Mouse (Mus musculus) inflammation-experienced regulatory T-cells, adult 6 months (primary cell): ENCODE measurements around the gene Rora. TPM values are rescaled to one million over a fixed set of nuclear protein-coding genes. Genes with fewer than 3 reads are reported as not detected.

Experiments used
- ATAC-seq: one replicate; pipeline ENCODE4 v1.8.0; 2017
- polyA plus RNA-seq, 3 experiments: library from polyadenylated mRNA; unstranded; fragments of 100-300 nt; shearing (Covaris generic); gene quantifications; one replicate each; pipeline ENCODE4 v1.2.1; 2017

The Rora gene
- polyA plus RNA-seq, 3 experiments from 2014 or later, result 38.3 to 98.2 (median 52.9) TPM

GRCm38 (mm10) chr9:68892859-68893258 is 239.3 kb downstream of the Rora start:
- ATAC-seq, result no peak

- no peak for ATAC-seq
Observed at GRCm38 (mm10) chr9:68898286-68898685, 244.7 kb downstream of the Rora start.

DNA sequence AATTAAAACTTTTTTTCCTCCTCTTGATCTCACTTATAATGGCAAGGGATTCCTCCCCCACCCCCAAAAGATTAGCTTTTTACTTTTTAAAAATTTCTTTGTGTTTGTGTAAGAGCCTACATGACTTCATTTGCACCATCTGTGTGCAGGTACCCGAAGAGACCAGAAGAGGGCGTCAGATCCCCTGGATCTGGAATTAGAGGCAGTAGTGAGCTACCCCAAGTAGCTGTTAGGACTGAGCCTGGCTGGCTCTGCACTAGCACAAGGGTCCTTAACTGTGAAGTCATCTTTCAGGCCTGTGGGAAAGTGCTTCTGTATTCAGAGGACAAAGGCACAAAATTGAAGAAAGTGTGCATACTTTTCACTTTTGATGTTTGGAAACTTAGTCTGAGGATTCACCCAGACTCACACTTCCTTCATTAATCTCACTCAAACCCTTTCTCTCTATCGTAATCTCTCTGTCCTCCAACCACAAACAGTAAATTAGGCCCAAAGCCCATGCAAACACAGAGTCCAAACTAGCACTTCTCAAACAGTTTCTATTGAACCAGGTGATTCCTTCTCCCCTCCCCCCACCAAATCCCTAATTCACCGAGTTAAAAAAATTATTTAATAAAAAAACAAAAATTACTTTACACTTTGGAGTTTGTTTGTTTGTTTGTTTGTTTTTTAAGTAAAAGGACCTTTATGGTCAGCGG is 246.1 kb downstream of the Rora start:
- ATAC-seq, result no peak

DNA sequence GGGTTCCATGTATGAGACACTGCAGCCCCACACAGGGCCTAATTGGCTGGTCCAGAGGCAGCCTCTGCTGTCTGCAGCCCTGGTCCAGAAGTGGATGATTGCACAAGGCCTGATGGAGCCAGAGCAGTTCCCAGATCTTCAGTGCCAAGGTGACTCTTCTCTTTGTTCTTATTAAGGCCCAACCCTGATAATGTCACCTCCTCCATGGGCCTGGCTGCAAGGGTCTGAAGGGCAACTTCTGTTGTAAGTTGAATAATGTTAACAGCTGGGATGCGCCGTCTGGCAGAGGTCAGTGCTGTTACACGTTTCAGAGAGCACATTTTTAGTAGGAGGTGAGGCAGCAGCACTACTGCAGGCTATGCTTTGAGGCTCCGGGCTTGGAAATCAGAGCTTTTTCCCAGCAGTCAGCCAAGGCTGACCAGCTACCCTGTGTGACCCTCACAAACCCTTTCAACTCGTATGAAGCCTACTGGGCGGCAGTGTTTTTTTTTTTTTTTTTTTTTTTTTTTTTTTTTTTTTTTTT is 252.8 kb downstream of the Rora start:
- no peak for ATAC-seq

GRCm38 (mm10) chr9:68912483-68913151 is 259.0 kb downstream of the Rora start:
- ATAC-seq, result no peak

DNA sequence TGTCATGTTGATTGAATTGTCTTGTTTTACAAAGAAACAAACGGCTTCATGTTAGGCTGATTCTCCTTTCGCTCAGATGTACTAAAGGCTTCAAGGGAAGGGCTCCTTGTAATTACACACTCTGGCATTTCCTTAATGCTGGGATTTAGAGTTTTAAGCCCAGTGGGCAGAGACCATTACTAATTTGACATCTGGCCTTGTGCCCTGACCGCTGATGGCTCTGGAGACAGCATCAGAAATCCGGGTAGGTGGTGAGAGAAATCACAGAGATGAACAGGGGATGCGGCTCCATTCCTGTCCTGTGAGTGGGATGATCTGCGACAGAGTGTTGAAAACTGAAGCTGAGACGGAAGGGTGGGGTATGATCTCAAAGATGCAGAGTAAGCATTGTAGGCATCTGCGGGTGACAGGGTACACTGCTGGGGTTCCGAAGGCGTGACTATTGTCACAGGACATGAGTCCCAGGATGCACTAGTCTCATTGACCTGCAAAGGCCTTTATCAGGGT is 259.7 kb downstream of the Rora start:
- no peak for ATAC-seq

DNA sequence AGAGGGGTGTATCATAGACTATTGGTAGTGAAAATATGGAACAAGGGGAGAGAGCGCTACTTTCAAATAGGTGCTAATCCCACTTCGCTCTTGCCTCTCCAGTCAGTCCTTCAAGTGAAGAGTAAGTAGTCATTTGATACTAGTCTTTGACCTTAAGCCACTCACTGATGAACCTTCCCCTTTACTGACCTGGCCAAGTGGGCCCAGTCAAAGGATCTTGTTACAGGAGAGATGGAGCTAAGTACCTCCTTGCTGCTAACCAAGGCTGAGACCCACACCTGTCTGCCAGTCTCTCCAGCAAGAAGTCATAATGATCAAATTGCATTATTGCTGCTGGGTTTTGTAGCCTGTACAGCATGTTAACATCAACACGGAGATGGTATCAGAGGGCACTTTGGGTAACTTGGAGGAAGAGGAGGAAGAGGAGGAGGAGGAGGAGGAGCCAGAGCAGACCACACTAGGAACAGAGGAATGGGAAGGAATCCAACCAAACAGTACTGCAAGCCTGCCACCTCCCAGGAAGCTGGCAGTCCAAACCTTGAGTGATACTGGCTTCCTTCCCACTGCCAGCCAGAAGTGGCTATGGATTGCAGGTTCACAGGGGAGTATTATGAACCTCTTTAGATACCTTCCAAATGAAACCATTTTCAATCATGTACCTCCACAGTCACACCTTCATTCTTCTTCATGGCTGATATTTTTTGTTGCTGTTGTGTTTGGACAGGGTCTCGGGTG is 261.1 kb downstream of the Rora start:
- ATAC-seq, result no peak

GRCm38 (mm10) chr9:68916741-68917140 is 263.2 kb downstream of the Rora start:
- ATAC-seq, result no peak

DNA sequence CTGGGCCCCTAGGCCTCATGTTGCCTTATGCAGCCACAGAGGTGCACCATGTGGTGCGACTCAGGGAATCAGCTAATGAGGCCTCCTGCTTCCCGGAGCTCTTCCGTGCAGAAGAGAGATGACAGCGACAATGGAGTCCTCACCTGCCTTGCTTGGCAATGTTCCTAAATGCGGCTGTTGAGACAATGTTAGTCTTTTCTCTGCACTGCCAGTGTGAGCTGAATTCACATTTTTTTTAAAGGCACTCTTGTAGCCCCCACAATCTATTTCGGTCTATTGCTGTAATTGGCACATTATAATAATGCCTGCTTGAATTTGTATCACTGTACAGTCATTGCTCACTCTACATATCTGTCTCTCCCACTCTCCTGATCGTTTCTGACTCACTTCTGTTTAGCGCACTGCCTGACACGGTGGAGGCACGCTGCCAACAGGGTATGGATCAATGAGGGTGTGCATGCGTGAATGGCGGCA is 269.6 kb downstream of the Rora start:
- ATAC-seq, result no peak

- no peak for ATAC-seq
Observed at GRCm38 (mm10) chr9:68926406-68926805, 272.8 kb downstream of the Rora start.

DNA sequence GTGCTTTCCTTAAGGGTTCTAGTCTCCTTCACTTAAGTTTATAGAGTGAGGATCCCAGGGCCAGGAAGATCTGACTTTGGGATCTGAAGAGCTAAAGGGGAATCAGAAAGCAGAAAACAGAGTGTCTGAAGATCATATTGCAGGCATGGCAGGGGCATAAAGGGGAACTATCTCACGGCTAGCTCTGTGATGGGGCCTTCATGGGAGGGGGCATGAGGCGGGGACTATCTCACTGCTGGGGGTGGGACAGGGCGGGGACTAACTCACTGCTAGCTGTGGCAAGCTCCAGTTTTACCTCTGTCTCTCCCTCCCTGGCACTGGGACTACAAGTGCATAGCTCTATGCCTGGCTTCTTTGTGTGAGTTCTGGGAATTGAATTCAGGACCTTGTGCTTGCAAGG is 279.6 kb downstream of the Rora start:
- no peak for ATAC-seq

GRCm38 (mm10) chr9:68934238-68934637 is 280.7 kb downstream of the Rora start:
- ATAC-seq, result no peak

- no peak for ATAC-seq
Observed at GRCm38 (mm10) chr9:68935611-68936010, 282.0 kb downstream of the Rora start.

- ATAC-seq, result no peak
Observed at GRCm38 (mm10) chr9:68941037-68941436, 287.5 kb downstream of the Rora start.

DNA sequence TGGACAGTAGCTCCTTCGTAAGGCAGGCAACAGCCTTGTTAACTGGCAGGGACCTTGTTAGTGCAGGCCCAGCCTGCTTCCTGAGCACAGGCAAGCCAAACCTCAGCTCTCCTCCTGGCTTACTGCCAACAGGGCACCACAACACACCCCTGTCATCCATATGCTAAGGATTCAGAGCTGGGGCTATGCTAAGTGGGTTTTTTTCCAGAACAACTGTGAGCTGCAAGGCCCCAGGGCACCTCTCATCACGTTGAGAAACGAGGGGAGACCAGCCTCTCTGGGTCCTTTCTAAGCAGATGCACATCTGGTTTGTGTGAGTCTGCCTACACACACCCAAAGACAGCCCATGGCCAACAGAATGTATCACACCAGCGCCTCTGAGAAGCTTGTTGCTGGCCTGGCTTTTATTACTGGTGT is 289.0 kb downstream of the Rora start:
- ATAC-seq, result no peak

- ATAC-seq, result no peak
Observed at GRCm38 (mm10) chr9:68944026-68944425, 290.4 kb downstream of the Rora start.

DNA sequence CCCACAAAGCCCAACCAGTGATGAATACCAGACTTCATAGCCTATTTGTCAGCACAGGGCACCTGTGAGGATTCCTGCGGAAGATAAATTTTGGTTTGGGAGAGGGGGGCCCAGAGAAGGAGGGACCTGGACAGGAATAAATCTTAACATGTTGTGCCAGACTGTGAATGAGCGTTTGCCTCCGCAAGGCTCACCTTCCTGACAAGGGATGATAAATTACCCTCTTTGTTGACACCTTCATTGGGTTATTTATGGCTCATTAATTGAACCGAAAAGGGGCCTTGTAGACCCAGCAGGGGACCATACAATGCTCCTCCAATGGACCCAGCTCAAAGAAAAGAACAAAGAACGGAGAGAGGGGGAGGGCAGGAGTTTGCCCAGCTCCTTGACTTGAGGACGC is 294.1 kb downstream of the Rora start:
- ATAC-seq, result no peak

GRCm38 (mm10) chr9:68948141-68948540 is 294.6 kb downstream of the Rora start:
- no peak for ATAC-seq

- no peak for ATAC-seq
Observed at GRCm38 (mm10) chr9:68956210-68956874, 302.8 kb downstream of the Rora start.

GRCm38 (mm10) chr9:68956938-68957573 is 303.5 kb downstream of the Rora start:
- peak; percentile 90 for ATAC-seq

DNA sequence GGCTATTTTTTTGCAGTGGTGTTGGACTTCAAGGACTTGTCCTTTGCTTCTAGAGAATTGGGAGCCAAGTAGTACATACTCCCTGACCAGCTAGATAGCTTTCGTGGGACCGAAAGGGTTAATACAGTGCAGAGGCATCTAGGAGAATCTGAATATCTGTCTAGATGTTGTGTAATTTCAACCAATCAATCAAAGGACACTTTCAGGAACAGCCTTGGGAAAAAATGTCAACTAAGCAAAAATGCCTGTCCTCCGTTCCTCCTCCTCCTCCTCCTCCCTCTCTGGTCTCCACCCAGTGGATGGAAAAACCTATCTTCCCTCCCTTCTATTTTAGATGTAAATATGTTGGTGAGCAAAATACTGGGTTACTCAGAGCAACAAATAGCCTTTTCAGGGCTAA is 304.2 kb downstream of the Rora start:
- no peak for ATAC-seq

- ATAC-seq, result no peak
Observed at GRCm38 (mm10) chr9:68958919-68959318, 305.3 kb downstream of the Rora start.
